Mouse (Mus musculus) G1E (cell line): ENCODE results near the gene Olfr339. TPM values are rescaled to one million over a fixed set of nuclear protein-coding genes. Genes with fewer than 3 reads are reported as not detected.
"Not testable (repeated sequence)": the region's sequence is repeated elsewhere in the genome, so short reads cannot be mapped to it uniquely, and the experiment has no call there.

Experiments
- ATAC-seq: 2 replicates; pipeline ENCODE4 v1.8.0; 2016; ENCODE audit warnings: mild to moderate bottlenecking; ENCODE audit not compliant: insufficient number of reproducible peaks, poor library complexity, low FRiP score, severe bottlenecking; ENCODE audit errors: extremely low read depth
- DNase-seq: peaks from one replicate; pipeline ENCODE4 v3.0.0; 2012; ENCODE audit warnings: low spot score
- H3K27me3 ChIP-seq: 2 replicates; pipeline ENCODE4 v1.6.1; 2012; ENCODE audit warnings: mild to moderate bottlenecking, low read length, inconsistent platforms; ENCODE audit not compliant: insufficient read depth
- H3K36me3 ChIP-seq: replicated peaks from 2 replicates; pipeline ENCODE3; 2012; ENCODE audit warnings: mild to moderate bottlenecking, inconsistent platforms
- H3K4me1 ChIP-seq: 2 replicates; pipeline ENCODE4 v1.6.1; 2012; ENCODE audit warnings: low read depth, low read length, inconsistent platforms, mixed read lengths; ENCODE audit not compliant: insufficient read depth
- H3K4me3 ChIP-seq: 2 replicates; pipeline ENCODE4 v1.5.1; 2012; ENCODE audit warnings: low read depth, mild to moderate bottlenecking, inconsistent platforms, low read length, moderate library complexity, mixed read lengths
- H3K9me3 ChIP-seq: replicated peaks from 2 replicates; pipeline ENCODE4 v1.6.1; 2012; ENCODE audit warnings: inconsistent platforms
- CTCF ChIP-seq: IDR thresholded peaks from 2 replicates; pipeline ENCODE4 v1.5.1; 2012; ENCODE audit warnings: low read depth, low read length, inconsistent platforms, mixed read lengths
- GATA1 ChIP-seq: IDR thresholded peaks from 2 replicates; pipeline ENCODE4 v1.6.1; 2012; ENCODE audit warnings: borderline replicate concordance, low read length, inconsistent platforms, mixed read lengths
- GATA2 ChIP-seq: IDR thresholded peaks from 2 replicates; pipeline ENCODE4 v1.6.1; 2012; ENCODE audit warnings: low read depth, low read length, inconsistent platforms, borderline replicate concordance
- POLR2AphosphoS5 ChIP-seq: IDR thresholded peaks from 2 replicates; pipeline ENCODE4 v1.6.1; 2012; ENCODE audit warnings: low read depth, low read length, inconsistent platforms; ENCODE audit not compliant: insufficient replicate concordance
- TAL1 ChIP-seq: conservative IDR thresholded peaks from 2 replicates; pipeline ENCODE4 v1.6.1; 2012; ENCODE audit warnings: low read depth, low read length, inconsistent platforms, mixed read lengths
- polyA plus RNA-seq: library from polyadenylated mRNA; stranded (reverse); fragments of >175 nt; gene quantifications from 2 replicates; pipeline ENCODE4 v1.2.3, GENCODE M21; 2012
- total RNA-seq, 2 experiments: library from RNA; stranded (forward) in 1 of 2; stranded (reverse) in 1 of 2; fragments of 200-1000 nt in 1 of 2; fragments of >200 nt in 1 of 2; fragmentation: Nextera tagmentation in 1 of 2; gene quantifications; 2 replicates each; pipeline ENCODE4 v1.2.3; 2014 to 2017

Gene Olfr339
- total RNA-seq (2014; fragmentation: Nextera tagmentation) (not detected in 2 replicates), total RNA-seq (2017) (0.11 TPM in 1 of 2 replicates, not detected in the other), polyA plus RNA-seq (not detected in 2 replicates)

GRCm38 (mm10) chr2:36418647-36419046, at the start of gene Olfr339:
TSS of gene Olfr339 (plus strand) at chr2:36418947.
- no peak for DNase-seq
- H3K36me3 ChIP-seq, result no peaks in the 10 kb centered on the region
- ATAC-seq, result no peak
- no peaks in the 10 kb centered on the region for H3K9me3 ChIP-seq
- no peak for TF ChIP-seq POLR2AphosphoS5
- TF ChIP-seq CTCF, result no peak
- TF ChIP-seq TAL1, result no peak
- no peak for TF ChIP-seq GATA1
- TF ChIP-seq GATA2, result no peak
- H3K4me3 ChIP-seq, result no peak within 1 kb of the TSS
- no peaks in the 10 kb centered on the region for H3K4me1 ChIP-seq
- no peaks in the 10 kb centered on the region for H3K27me3 ChIP-seq

- DNase-seq, result no peak
- no peak for TF ChIP-seq CTCF
- TF ChIP-seq GATA1, result no peak
- no peak for TF ChIP-seq GATA2
- TF ChIP-seq TAL1, result no peak
- TF ChIP-seq POLR2AphosphoS5, result no peak
- H3K4me1 ChIP-seq, result no peaks in the 10 kb centered on the region
- no peaks in the 10 kb centered on the region for H3K27me3 ChIP-seq
- H3K4me3 ChIP-seq, result no peak within 1 kb of the TSS
- H3K36me3 ChIP-seq, result no peaks in the 10 kb centered on the region
- H3K9me3 ChIP-seq, result no peaks in the 10 kb centered on the region
- ATAC-seq, result no peak
Observed at GRCm38 (mm10) chr2:36373219-36373618, 45.5 kb upstream of the Olfr339 start, which contains the start of gene Olfr338. TSS of gene Olfr338 (plus strand) at chr2:36373519.

- ATAC-seq, DNase-seq, H3K27me3 ChIP-seq, H3K4me1 ChIP-seq, H3K4me3 ChIP-seq, H3K36me3 ChIP-seq, H3K9me3 ChIP-seq: not testable (repeated sequence)
Observed at GRCm38 (mm10) chr2:36415174-36415573, 3.6 kb upstream of the Olfr339 start.

- H3K36me3 ChIP-seq, H3K4me3 ChIP-seq, H3K27me3 ChIP-seq, DNase-seq, ATAC-seq, H3K9me3 ChIP-seq, H3K4me1 ChIP-seq: not testable (repeated sequence)
Observed at GRCm38 (mm10) chr2:36415591-36415990, 3.2 kb upstream of the Olfr339 start.

GRCm38 (mm10) chr2:36452287-36452686, 33.5 kb downstream of the Olfr339 start, which contains the start of gene Olfr340:
TSS of gene Olfr340 (plus strand) at chr2:36452587.
- Histone ChIP-seq H3K4me3 (no peak within 1 kb of the TSS), H3K4me1 (no peaks in the 10 kb centered on the region), H3K9me3 (no peaks in the 10 kb centered on the region), H3K27me3 (no peaks in the 10 kb centered on the region), H3K36me3 (no peaks in the 10 kb centered on the region)
- DNase-seq, result no peak
- TF ChIP-seq POLR2AphosphoS5, result no peak
- TF ChIP-seq GATA2, result no peak
- TF ChIP-seq TAL1, result no peak
- TF ChIP-seq CTCF, result no peak
- no peak for TF ChIP-seq GATA1
- ATAC-seq, result no peak

- ATAC-seq (no peak), DNase-seq (no peak)
- Histone ChIP-seq H3K4me1 (no peaks in the 10 kb centered on the region), H3K36me3 (no peaks in the 10 kb centered on the region), H3K9me3 (no peaks in the 10 kb centered on the region), H3K4me3 (no peak overlapping the region), H3K27me3 (no peaks in the 10 kb centered on the region)
- TF ChIP-seq POLR2AphosphoS5 (no peak), CTCF (no peak), GATA1 (no peak), GATA2 (no peak), TAL1 (no peak)
Observed at GRCm38 (mm10) chr2:36473634-36474033, 54.9 kb downstream of the Olfr339 start.

Other genes starting within 250 kb of the Olfr339 start
- not detected in 2 replicates for gene Ptgs1, start 188.5 kb upstream of the Olfr339 start, total RNA-seq (2014; fragmentation: Nextera tagmentation)
- gene Ptgs1, start 188.5 kb upstream of the Olfr339 start, total RNA-seq (2017), result 0.66 and 0.70 TPM in 2 replicates
- 0.13 TPM in 1 of 2 replicates, not detected in the other for gene Ptgs1, start 188.5 kb upstream of the Olfr339 start, polyA plus RNA-seq
- not detected in 2 replicates for gene Olfr338, start 45.4 kb upstream of the Olfr339 start, total RNA-seq (2014; fragmentation: Nextera tagmentation)
- not detected in 2 replicates for gene Olfr338, start 45.4 kb upstream of the Olfr339 start, total RNA-seq (2017)
- gene Olfr338, start 45.4 kb upstream of the Olfr339 start, polyA plus RNA-seq, result not detected in 2 replicates
- not detected in 2 replicates for gene Olfr340, start 33.6 kb downstream of the Olfr339 start, total RNA-seq (2014; fragmentation: Nextera tagmentation)
- gene Olfr340, start 33.6 kb downstream of the Olfr339 start, total RNA-seq (2017), result not detected in 2 replicates
- gene Olfr340, start 33.6 kb downstream of the Olfr339 start, polyA plus RNA-seq, result not detected in 2 replicates
- not detected in 2 replicates for gene Olfr341, start 63.5 kb downstream of the Olfr339 start, total RNA-seq (2014; fragmentation: Nextera tagmentation)
- gene Olfr341, start 63.5 kb downstream of the Olfr339 start, total RNA-seq (2017), result 0.05 and 0.06 TPM in 2 replicates
- gene Olfr341, start 63.5 kb downstream of the Olfr339 start, polyA plus RNA-seq, result not detected in 2 replicates
- not detected in 2 replicates for gene Olfr342, start 106.1 kb downstream of the Olfr339 start, total RNA-seq (2014; fragmentation: Nextera tagmentation)
- gene Olfr342, start 106.1 kb downstream of the Olfr339 start, total RNA-seq (2017), result 0.06 and 0.11 TPM in 2 replicates
- gene Olfr342, start 106.1 kb downstream of the Olfr339 start, polyA plus RNA-seq, result not detected in 2 replicates
- gene Olfr344, start 147.7 kb downstream of the Olfr339 start, total RNA-seq (2014; fragmentation: Nextera tagmentation), result not detected in 2 replicates
- gene Olfr344, start 147.7 kb downstream of the Olfr339 start, total RNA-seq (2017), result 0.06 and 0.38 TPM in 2 replicates
- not detected in 2 replicates for gene Olfr344, start 147.7 kb downstream of the Olfr339 start, polyA plus RNA-seq
- not detected in 2 replicates for gene Olfr345, start 221.1 kb downstream of the Olfr339 start, total RNA-seq (2014; fragmentation: Nextera tagmentation)
- 0.22 TPM in 1 of 2 replicates, not detected in the other for gene Olfr345, start 221.1 kb downstream of the Olfr339 start, total RNA-seq (2017)
- gene Olfr345, start 221.1 kb downstream of the Olfr339 start, polyA plus RNA-seq, result not detected in 2 replicates